ENCODE assay signal across 7 mouse cellular contexts in the genomic region with DNA sequence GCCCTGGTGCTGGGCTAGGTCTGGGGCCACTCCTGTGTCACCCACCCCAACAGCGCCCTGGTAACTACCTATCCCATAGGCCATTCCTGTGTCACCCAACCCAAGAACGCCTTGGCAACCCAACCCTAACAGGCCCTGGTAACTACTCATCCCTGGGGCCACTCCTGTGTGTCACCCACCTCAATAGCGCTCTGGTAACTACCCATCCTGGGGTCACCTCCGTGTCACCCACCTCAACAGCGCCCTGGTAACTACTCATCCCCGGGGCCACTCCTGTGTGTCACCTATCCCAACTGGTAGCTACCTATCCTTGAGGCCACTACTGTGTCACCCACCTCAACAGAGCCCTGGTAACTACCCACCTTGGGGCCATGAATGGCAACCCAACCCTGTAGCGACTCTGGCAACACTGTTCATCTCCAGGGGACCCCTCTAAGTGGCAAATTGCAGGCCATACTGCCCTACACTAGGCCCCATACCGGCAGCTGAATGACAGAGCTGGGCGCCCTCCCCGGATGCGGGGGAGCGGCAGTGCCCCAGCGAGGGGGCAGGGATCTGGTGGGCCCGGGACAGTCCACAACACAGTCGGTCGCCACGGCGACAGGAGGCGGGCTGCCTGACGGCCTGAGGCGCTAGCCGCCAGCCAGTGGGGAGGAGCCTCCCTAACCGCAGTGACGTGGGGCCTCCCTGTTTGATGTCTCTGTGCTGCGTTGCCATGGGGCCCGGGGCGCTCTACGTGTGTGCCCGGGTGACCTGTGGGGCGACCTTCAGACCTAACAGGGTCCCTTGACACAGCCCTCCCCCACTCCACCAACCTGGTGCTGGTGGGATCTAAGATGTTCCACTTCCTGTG. TPM values are rescaled to one million over a fixed set of nuclear protein-coding genes. Genes with fewer than 3 reads are reported as not detected.
DNase-seq lines count a peak whose midpoint lies in the region; ATAC-seq lines count a peak whose summit lies in the region.

No protein-coding gene starts in this region.

- intact Hi-C loops in gastrocnemius, postnatal 14 days (cut with DNase I; ENCODE audit: low total_unique reads), result no loop called here
- intact Hi-C loops in left cerebral cortex, postnatal 36 days (cut with DNase I), result no loop called here

- peak; percentile 77 for ATAC-seq in inflammation-experienced regulatory T-cells, adult 6 months

- DNase-seq in ZHBTc4 (ENCODE audit: low read depth, low spot score), result peak; percentile 92
- DNase-seq in embryo, embryonic 11 days, result peak; percentile 96
- DNase-seq in gastrocnemius, postnatal 14 days, result peak; percentile 95
- peak; percentile 83 to 85 for DNase-seq in left cerebral cortex, postnatal 36 days (ENCODE audit: low spot score in 2 of 2)
- DNase-seq in mesoderm, embryonic 11.5 days (ENCODE audit: low read depth, low spot score), result peak; percentile 92
- DNase-seq in right cerebral cortex, postnatal 36 days (ENCODE audit: low spot score in 2 of 2), result peak; percentile 77 to 85

RNA-seq across cellular contexts. Expression of a gene that starts 13.1 kb away (rescaled TPM):
- total RNA-seq in gastrocnemius, postnatal 14 days (2021), result under 1 TPM in 1 of 2 experiments, not detected in 1; 0.43 TPM
- not detected for polyA plus RNA-seq in inflammation-experienced regulatory T-cells, adult 6 months (2017; shearing (Covaris generic))
- total RNA-seq in left cerebral cortex, postnatal 36 days (2021), result 1 to 10 TPM; 3.7 to 3.9 TPM

RNA-seq across cellular contexts. Expression of a gene that starts 38.7 kb away (rescaled TPM):
- 1 to 10 TPM; 5.8 to 6.8 TPM for total RNA-seq in gastrocnemius, postnatal 14 days (2021)
- 1 to 10 TPM; 2.9 to 4.8 (median 4.4) TPM for polyA plus RNA-seq in inflammation-experienced regulatory T-cells, adult 6 months (2017; shearing (Covaris generic))
- 10 to 100 TPM; 12.5 to 16.9 TPM for total RNA-seq in left cerebral cortex, postnatal 36 days (2021)

RNA-seq across cellular contexts. Expression of a gene that starts 50.3 kb away (rescaled TPM):
- under 1 TPM; 0.27 to 0.62 TPM for total RNA-seq in gastrocnemius, postnatal 14 days (2021)
- 1 to 10 TPM in 2 of 3 experiments, not detected in 1; 1.5 to 1.6 TPM for polyA plus RNA-seq in inflammation-experienced regulatory T-cells, adult 6 months (2017; shearing (Covaris generic))
- 1 to 10 TPM; 1.7 to 2.1 TPM for total RNA-seq in left cerebral cortex, postnatal 36 days (2021)

RNA-seq across cellular contexts. Expression of a gene that starts 50.4 kb away (rescaled TPM):
- total RNA-seq in gastrocnemius, postnatal 14 days (2021), result 10 to 100 TPM; 12.1 to 12.6 TPM
- polyA plus RNA-seq in inflammation-experienced regulatory T-cells, adult 6 months (2017; shearing (Covaris generic)), result 10 to 100 TPM; 13.9 to 24.2 (median 21.3) TPM
- total RNA-seq in left cerebral cortex, postnatal 36 days (2021), result 10 to 100 TPM; 51.1 to 53.6 TPM

RNA-seq across cellular contexts. Expression of a gene that starts 51.4 kb away (rescaled TPM):
- 100 to 1,000 TPM; 158 to 171 TPM for total RNA-seq in gastrocnemius, postnatal 14 days (2021)
- 100 to 1,000 TPM; 351 to 392 (median 390) TPM for polyA plus RNA-seq in inflammation-experienced regulatory T-cells, adult 6 months (2017; shearing (Covaris generic))
- total RNA-seq in left cerebral cortex, postnatal 36 days (2021), result 100 to 1,000 TPM; 113 to 146 TPM

Comparison
In these comparisons a context has a peak if more than half of its experiments do, and no peak if none do; other contexts are left out.
1. Peak in every context shown above with its lines: DNase-seq and ATAC-seq.